Mouse (Mus musculus): ENCODE data around the gene Akap2.

- TF ChIP-seq POLR2A (IDR thresholded peaks at IDR 0.05; ENCODE audit: borderline replicate concordance, extremely low read depth, low read depth, low read length) (no peak), CTCF (IDR thresholded peaks at IDR 0.05; ENCODE audit: insufficient read depth, low read length) (peak; percentile 93)
Measured at GRCm38 (mm10) chr4:57904211-57904610, 186.8 kb downstream of the Akap2 start.
